Mouse (Mus musculus) limb, embryonic 14.5 days (tissue): Measurements from ENCODE around the gene Pou2f3. TPM values are rescaled to one million over a fixed set of nuclear protein-coding genes. Genes with fewer than 3 reads are reported as not detected.

Experiments used
- ATAC-seq: fragments of 200-750 bp; cut with Nextera tagmentation; 2 replicates; pipeline ENCODE4 v1.8.0; 2017; ENCODE audit warnings: low read depth, moderate number of reproducible peaks, moderate TSS enrichment; ENCODE audit not compliant: low FRiP score
- DNase-seq: peaks from one replicate; pipeline ENCODE4 v3.0.0-alpha.2; 2015; ENCODE audit warnings: low spot score
- H3K27ac ChIP-seq: fragments of 300-500 bp; sonication (generic); replicated peaks from 2 replicates; pipeline ENCODE4 v1.5.1; 2014; ENCODE audit warnings: low read depth, mild to moderate bottlenecking, low read length, moderate library complexity, mixed read lengths
- H3K27me3 ChIP-seq: fragments of 300-500 bp; sonication (generic); 2 replicates; pipeline ENCODE4 v1.6.1; 2014; ENCODE audit warnings: low read length, mixed read lengths; ENCODE audit not compliant: control insufficient read depth, insufficient read depth
- H3K36me3 ChIP-seq: fragments of 300-500 bp; sonication (generic); 2 replicates; pipeline ENCODE4 v1.6.1; 2014; ENCODE audit warnings: mild to moderate bottlenecking, low read length, moderate library complexity, mixed read lengths; ENCODE audit not compliant: control insufficient read depth, insufficient read depth
- H3K4me1 ChIP-seq: fragments of 300-500 bp; sonication (generic); 2 replicates; pipeline ENCODE4 v1.6.1; 2014; ENCODE audit warnings: antibody characterized with exemption, low read length, mixed read lengths; ENCODE audit not compliant: control insufficient read depth, insufficient read depth
- H3K4me2 ChIP-seq: fragments of 300-500 bp; sonication (generic); replicated peaks from 2 replicates; pipeline ENCODE4 v1.6.1; 2014; ENCODE audit warnings: low read depth, mild to moderate bottlenecking, low read length, moderate library complexity; ENCODE audit not compliant: severe bottlenecking
- H3K4me3 ChIP-seq: fragments of 300-500 bp; sonication (generic); replicated peaks from 2 replicates; pipeline ENCODE4 v1.5.1; 2014; ENCODE audit warnings: low read length
- H3K9ac ChIP-seq: fragments of 300-500 bp; sonication (generic); 2 replicates; pipeline ENCODE4 v1.6.1; 2014; ENCODE audit warnings: mild to moderate bottlenecking, low read depth, low read length, moderate library complexity; ENCODE audit not compliant: severe bottlenecking
- H3K9me3 ChIP-seq: fragments of 300-500 bp; sonication (generic); 2 replicates; pipeline ENCODE4 v1.6.1; 2016; ENCODE audit warnings: low read length; ENCODE audit not compliant: control insufficient read depth
- POLR2A ChIP-seq: fragments of 200-500 bp; IDR thresholded peaks from 2 replicates; pipeline ENCODE4 v1.8.0; 2012; ENCODE audit warnings: inconsistent platforms, mild to moderate bottlenecking, moderate library complexity, borderline replicate concordance; ENCODE audit not compliant: insufficient read depth, insufficient read length; ENCODE audit errors: extremely low read depth
- WGBS: fragments of 180-500 bp; shearing (Covaris S2); extraction: QIAGEN DNeasy Blood & Tissue Kit; methylation state at CpG from one replicate; pipeline ENCODE4 v1.1.7; 2014; 5-methylcytosine and 5-hydroxymethylcytosine counted together
- polyA plus RNA-seq, 2 experiments: library from polyadenylated mRNA; depleted of rRNA in 1 of 2; stranded (reverse) in 1 of 2; unstranded in 1 of 2; fragments of >200 nt; fragmentation: Nextera tagmentation in 1 of 2; extraction: Ambion mirVana in 1 of 2; gene quantifications; 2 replicates each; pipeline versions ENCODE4 v1.2.1 to v1.2.3; 2012 to 2014

The Pou2f3 gene
- polyA plus RNA-seq, 2 experiments: 6.9 to 7.9 TPM

DNA sequence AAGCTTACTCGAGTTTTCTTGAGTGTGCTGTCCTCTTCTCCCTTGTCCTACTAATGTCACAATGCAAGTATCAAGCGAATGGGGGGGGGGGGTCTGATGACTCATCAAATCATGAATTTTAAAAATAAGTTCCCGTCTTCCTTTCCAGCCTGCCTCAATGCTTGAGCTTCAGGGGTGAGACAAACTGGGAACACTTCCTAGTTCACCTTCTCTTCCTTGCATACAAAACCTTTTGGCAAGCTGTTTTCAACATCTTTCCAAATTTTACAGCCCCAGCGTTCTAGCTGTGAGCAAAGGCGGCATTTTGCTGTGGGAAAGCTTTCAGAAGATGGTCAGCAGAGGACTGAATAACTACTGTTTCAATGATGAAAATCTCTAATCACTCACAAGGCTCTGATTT lies 102.6 kb downstream of the Pou2f3 start:
- Histone ChIP-seq H3K27me3 (no peaks in the 10 kb centered on the region), H3K9ac (no peak overlapping the region), H3K36me3 (peaks cover 12% of the 10 kb centered on the region; the same call in 1 of the 2 replicates), H3K4me2 (no peak overlapping the region), H3K27ac (no peak overlapping the region), H3K4me1 (peaks cover 18% of the 10 kb centered on the region), H3K4me3 (no peak overlapping the region), H3K9me3 (no peaks in the 10 kb centered on the region)
- ATAC-seq: no peak
- DNase-seq: no peak
- WGBS: 55% methylated on average over 5 of the region's 5 CpGs
- TF ChIP-seq POLR2A: no peak

DNA sequence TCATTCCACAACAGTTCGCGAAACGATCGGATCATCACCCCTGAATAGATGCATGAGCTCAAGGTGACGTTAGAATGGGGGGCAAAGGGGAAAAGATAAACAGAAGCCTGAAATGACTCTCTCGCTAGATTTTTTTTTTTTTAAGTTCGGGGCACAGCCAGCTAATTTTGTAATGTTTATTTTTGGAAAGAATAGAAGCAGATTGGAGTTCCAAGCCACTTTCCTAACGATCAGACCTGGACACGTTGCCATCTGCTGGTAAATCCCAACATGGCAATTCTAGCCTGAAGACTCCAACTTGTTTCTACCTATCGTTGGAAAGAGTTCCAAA lies 103.0 kb downstream of the Pou2f3 start, which contains the start of gene Arhgef12:
TSS of gene Arhgef12 (minus strand) at position 53 of the 331 bp plus-strand sequence.
- H3K4me2 ChIP-seq: peak within 1 kb of the TSS; percentile 71
- WGBS: 30% methylated on average over 10 of the region's 10 CpGs
- peak; percentile 79 for DNase-seq
- H3K36me3 ChIP-seq: peaks cover 12% of the 10 kb centered on the region; the same call in 1 of the 2 replicates
- ATAC-seq: no peak
- H3K4me3 ChIP-seq: peak within 1 kb of the TSS; percentile 92
- no peaks in the 10 kb centered on the region for H3K9me3 ChIP-seq
- H3K4me1 ChIP-seq: peaks cover 22% of the 10 kb centered on the region
- no peaks in the 10 kb centered on the region for H3K27me3 ChIP-seq
- TF ChIP-seq POLR2A: no peak
- H3K9ac ChIP-seq: peak within 1 kb of the TSS; percentile 93
- H3K27ac ChIP-seq: peak within 1 kb of the TSS; percentile 93

DNA sequence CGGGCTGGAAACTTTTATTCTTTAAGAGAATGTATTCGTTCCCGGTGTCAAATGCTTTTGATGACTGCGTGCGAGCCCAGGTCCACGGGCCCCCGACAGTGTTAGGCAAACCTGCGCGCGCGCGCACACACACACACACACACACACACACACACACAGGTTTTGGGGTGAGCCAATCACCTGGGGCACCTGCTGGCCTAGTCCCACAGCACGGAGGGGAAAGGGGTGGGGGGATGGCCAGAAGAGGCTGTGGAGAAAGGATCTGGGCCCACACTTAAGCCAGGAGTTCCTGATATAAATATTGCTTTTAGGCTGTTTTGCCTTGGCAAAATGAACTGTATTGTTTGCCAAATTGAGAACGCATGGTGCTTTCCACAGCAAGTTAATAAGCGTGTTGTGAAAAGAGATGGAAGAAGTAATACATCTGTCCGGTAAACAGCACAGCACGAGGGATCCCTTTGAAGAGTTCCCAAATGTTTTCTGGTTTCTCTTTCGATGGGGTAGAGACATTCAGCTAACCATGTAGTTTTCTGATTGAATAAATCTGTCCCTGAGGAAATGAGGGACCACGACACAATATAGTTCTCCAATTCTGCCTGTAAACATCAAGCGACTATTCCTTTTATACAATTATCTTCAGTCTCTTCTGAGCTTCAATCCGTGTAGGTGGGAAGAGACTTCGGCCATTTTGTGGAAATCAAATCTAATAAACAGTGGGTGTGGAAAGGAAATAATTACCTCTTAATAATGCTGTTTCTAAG lies 103.6 kb downstream of the Pou2f3 start:
- TF ChIP-seq POLR2A: no peak
- Histone ChIP-seq H3K4me3 (peak overlapping the region; percentile 92), H3K27ac (peak overlapping the region; percentile 93), H3K4me2 (peak overlapping the region; percentile 71), H3K9ac (peak overlapping the region; percentile 93), H3K27me3 (no peaks in the 10 kb centered on the region), H3K36me3 (peaks cover 9% of the 10 kb centered on the region; the same call in 1 of the 2 replicates), H3K9me3 (no peaks in the 10 kb centered on the region), H3K4me1 (peaks cover 26% of the 10 kb centered on the region)
- DNase-seq (no peak), ATAC-seq (0 out of 2 replicates have a peak, but pooled peaks have one; percentile 11)
- 15% methylated on average over 22 of the region's 22 CpGs for WGBS

DNA sequence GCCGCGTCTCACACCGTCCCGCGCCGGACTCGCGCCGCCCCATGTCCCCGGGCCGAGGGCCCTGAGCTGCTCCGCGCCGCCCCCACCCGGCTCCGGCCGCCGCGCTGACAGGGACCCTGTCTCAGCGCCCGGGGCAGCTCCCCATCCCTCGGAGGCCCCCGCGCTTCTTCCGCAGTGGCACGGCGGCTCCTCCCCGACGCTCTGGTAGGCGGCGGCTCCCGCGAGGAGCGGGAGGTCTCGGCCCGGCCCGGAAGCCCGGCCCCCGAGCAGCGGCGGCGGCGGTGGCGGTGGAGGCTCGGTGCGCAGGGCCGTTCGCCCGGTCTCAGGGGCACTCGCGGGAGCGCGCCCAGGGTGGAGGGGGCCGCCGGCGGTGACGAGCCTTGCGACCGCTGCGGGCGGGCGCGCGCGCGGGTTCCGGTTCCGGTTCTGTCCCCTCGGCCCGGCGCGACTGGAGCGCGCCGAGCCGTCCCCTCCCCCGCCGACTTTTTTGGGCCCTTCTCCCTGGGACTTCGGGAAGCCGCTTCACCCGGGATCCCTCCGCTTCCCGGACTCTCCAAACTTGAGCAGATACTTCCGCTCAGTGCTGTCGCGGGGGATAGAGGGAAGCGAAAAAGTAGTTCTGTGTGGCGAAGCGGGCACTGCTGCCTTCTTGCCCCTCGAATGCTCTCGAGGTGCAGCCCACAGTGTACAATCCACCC lies 104.4 kb downstream of the Pou2f3 start:
- Histone ChIP-seq H3K9me3 (no peaks in the 10 kb centered on the region), H3K9ac (peak overlapping the region; percentile 93), H3K4me1 (peaks cover 26% of the 10 kb centered on the region), H3K27ac (peak overlapping the region; percentile 93), H3K36me3 (peaks cover 4% of the 10 kb centered on the region; the same call in 1 of the 2 replicates), H3K4me3 (peak overlapping the region; percentile 92), H3K4me2 (peak overlapping the region; percentile 71), H3K27me3 (no peaks in the 10 kb centered on the region)
- DNase-seq: peak; percentile 96
- WGBS: under 1% methylated on average over 52 of the region's 91 CpGs
- 0 out of 2 replicates have a peak, but pooled peaks have one; percentile 59 for TF ChIP-seq POLR2A
- peak; percentile 90 for ATAC-seq

DNA sequence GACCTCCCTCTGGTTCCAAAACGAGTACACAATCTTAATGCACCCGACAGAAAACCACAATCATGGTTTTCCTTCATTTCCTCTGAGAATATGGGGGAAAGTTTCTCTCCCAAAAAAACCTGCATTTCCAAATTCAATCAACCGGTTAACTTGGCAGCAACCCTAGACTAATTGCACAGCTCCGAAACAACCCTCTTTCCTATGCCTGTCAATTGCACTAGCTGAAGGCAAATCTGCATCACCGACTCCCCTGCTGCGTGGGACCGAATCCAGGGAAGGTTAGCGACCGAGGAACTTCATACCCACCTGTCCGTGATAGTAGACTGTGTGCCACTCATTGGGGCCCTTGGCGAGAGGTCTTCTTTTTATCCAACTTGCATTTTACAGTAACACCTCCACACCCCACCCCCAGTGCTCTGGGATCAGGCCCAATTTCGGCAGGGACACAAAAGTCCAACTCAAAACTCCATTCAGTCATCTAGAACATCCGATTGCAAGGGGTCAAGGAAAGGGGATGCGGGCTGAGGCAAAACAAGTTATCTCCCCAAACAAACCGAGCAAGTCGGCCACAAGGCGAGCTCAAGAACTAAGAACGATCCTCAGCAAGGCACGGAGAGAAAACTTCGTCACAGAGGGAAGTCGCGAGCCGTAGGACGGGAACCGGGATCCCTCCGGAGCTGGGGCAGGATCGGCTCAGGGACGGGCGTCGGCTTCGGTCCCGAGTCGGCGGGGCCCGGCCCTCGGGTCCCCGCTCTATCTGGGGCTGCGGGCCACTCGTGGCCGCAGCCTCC lies 105.1 kb downstream of the Pou2f3 start:
- under 1% methylated on average over 20 of the region's 40 CpGs for WGBS
- Histone ChIP-seq H3K4me2 (peak overlapping the region; percentile 71), H3K4me1 (peaks cover 26% of the 10 kb centered on the region), H3K36me3 (no peaks in the 10 kb centered on the region), H3K9me3 (no peaks in the 10 kb centered on the region), H3K9ac (peak overlapping the region; percentile 93), H3K27me3 (no peaks in the 10 kb centered on the region), H3K27ac (peak overlapping the region; percentile 93), H3K4me3 (peak overlapping the region; percentile 92)
- DNase-seq: peak; percentile 28
- ATAC-seq: no peak
- no peak for TF ChIP-seq POLR2A
